Mouse (Mus musculus) MEL (cell line): ENCODE results near the gene Gm20388.

ENCODE experiments used
- GATA1 ChIP-seq: IDR thresholded peaks from 2 replicates; pipeline ENCODE4 v1.6.1; 2011; ENCODE audit warnings: low read depth, low read length, improper control_type of control experiment
- RCOR1 ChIP-seq: IDR thresholded peaks from 2 replicates; pipeline ENCODE4 v1.6.1; 2012; ENCODE audit warnings: low read depth, mild to moderate bottlenecking, inconsistent platforms, low read length, improper control_type of control experiment
- ZC3H11A ChIP-seq: IDR thresholded peaks from 2 replicates; pipeline ENCODE4 v1.6.1; 2012; ENCODE audit warnings: low read depth, mild to moderate bottlenecking, inconsistent platforms, low read length, improper control_type of control experiment

GRCm38 (mm10) chr8:122088631-122089030, 2178.0 kb downstream of the Gm20388 start:
- TF ChIP-seq RCOR1 (no peak), GATA1 (no peak), ZC3H11A (no peak)
